Mouse (Mus musculus) cerebellum, postnatal 25 days (tissue): Measurements from ENCODE around the gene Dnah8.
A peak's percentile ranks its signal among the peaks of the same experiment; 100 is the strongest.

Source experiments
- DNase-seq, 2 experiments: peaks; one replicate each; pipeline ENCODE4 v3.0.0; 2021; ENCODE audit warnings: mixed read lengths in 2 of 2

The Dnah8 gene

GRCm38 (mm10) chr17:30663170-30663569, 39.0 kb downstream of the Dnah8 start:
- DNase-seq: no peak

GRCm38 (mm10) chr17:30664856-30665255, 40.7 kb downstream of the Dnah8 start:
- DNase-seq: no peak

- no peak for DNase-seq
Measured at GRCm38 (mm10) chr17:30672556-30672955, 48.4 kb downstream of the Dnah8 start.

GRCm38 (mm10) chr17:30673023-30673422, 48.9 kb downstream of the Dnah8 start:
- no peak for DNase-seq

DNA sequence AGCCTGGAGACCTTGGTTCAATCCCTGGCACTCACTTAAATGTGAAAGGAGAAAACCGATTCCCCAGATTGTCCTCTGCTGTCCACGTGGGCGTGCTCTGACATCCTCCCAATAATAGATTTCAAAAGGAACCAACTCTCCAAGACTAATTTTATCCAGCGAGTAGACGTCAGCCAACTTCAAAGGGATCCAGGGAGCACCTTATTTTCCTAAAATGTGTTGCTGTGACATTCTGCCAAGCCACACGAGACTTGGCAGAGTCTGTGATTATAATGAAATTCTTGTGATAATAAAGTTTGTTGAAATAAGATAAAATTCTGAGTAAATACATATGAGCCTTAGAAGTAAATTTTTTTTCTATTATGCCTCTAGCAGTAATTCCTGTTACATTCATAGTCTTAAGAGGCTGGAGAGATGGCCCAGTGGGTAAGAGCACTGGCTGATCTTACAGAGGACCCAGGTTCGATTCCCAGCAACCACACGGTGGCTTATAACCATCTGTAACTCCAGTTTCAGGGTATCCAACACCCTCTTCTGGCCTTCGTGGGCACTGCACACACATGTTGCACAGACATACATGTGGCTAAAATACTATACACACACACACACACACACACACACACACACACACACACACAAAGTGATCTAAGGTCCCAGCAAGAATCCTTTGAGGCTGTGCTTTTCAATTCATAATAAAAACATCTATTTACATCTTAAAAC, 51.0 kb downstream of the Dnah8 start:
- no peak for DNase-seq

- no peak for DNase-seq
Measured at GRCm38 (mm10) chr17:30678523-30678922, 54.4 kb downstream of the Dnah8 start.

DNA sequence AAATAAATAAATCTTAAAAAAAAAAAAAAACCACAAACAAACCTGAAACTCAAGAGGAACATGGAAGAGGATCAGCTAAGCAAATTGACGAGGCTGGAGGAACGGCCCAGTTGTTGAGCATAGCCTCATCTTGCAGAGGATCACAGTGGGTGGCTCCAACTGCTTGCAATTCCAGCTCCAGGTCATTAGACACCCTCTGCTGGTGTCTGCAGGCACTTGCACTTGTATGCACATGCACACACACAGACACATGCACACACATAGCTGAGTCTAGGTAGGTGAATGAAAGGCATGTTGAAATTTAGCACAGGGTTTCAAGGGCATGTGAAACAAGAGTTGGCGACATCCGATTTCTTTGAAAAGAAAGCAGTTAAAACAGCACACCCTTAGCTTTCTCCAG, 55.5 kb downstream of the Dnah8 start:
- DNase-seq: no peak

DNA sequence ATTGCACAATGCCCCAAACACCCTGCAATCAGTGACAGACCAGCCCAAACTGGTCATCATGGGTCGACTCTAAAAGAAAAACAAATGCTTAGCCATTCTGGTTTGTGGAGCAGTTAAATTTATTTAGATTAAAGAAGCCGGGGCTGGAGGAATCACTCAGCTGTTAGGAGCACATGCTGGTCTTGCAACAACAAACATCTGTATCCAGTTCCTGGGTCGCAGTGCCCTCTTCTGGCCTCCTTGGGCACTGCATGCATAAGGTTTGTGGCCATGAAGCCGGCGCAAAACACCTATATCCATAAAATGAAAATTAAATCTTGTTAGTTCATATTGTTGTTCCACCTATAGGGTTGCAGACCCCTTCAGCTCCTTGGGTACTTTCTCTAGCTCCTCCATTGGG, 57.5 kb downstream of the Dnah8 start:
- DNase-seq: peak; percentile 20 to 53

- DNase-seq: peak; percentile 47 to 58
Measured at GRCm38 (mm10) chr17:30690181-30690580, 66.0 kb downstream of the Dnah8 start.

DNA sequence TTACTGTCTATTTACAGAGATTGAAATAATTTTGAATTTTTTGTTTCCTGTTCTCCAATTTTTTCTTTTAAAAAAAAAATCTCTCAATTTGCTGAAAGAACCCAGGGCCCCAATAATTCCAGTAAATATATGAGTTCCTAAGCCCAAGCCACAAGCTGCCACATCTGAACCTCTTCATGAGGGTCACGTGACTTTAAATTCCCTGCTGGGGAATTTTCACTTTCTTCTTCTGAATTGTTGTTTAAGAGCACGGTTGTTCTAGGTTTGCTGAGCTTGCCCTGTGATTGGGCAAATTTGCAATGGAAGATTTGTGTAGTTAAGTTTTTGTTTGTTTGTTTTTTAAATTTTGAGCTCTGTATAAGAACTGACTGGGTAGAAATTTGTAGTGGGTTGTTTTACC, 67.3 kb downstream of the Dnah8 start:
- no peak for DNase-seq

GRCm38 (mm10) chr17:30694281-30694680, 70.1 kb downstream of the Dnah8 start:
- no peak for DNase-seq

GRCm38 (mm10) chr17:30714732-30715131, 90.6 kb downstream of the Dnah8 start:
- peak in 1 of 2 experiments; percentile 25 for DNase-seq

- DNase-seq: no peak
Measured at GRCm38 (mm10) chr17:30718197-30718596, 94.0 kb downstream of the Dnah8 start.

DNA sequence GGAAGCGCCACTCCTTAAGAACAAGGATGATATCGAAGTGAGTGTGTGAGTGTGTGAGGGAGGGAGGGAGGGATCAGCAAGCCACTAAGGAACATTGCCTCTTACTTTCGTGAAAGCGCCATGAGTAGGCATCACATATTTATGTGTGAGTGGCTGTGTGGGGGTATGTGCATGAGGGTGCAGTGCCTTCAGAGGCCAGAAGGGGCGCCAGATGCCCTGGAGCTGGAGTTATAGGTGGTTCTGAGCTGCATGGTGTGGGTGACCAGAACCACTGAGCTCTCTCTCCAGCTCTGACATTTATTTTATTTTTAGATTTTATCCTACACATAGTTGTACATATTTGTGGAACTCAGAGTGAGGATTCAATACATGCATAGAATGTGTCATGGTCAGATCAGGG, 94.9 kb downstream of the Dnah8 start:
- no peak for DNase-seq

- no peak for DNase-seq
Measured at GRCm38 (mm10) chr17:30727788-30728187, 103.6 kb downstream of the Dnah8 start.

DNA sequence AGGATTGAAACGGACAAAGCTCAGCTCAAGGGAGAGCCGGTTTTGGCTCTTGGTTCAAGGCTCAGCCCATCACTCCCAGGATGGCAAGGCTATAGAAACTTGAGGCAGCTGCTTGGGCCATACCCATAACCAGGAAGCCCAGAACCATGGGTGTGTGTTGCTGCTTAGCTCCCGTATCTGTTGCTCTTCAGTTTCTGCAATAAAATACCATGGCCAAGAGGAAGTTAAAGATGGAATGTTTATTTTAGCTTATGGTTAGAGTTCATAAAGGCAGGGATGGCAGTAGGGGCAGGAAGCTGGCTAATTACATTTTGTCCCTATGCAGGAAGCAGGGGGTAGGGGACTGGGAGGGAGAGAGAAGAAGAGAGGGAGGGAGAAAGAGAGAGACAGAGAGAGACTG, 108.6 kb downstream of the Dnah8 start:
- no peak for DNase-seq

DNA sequence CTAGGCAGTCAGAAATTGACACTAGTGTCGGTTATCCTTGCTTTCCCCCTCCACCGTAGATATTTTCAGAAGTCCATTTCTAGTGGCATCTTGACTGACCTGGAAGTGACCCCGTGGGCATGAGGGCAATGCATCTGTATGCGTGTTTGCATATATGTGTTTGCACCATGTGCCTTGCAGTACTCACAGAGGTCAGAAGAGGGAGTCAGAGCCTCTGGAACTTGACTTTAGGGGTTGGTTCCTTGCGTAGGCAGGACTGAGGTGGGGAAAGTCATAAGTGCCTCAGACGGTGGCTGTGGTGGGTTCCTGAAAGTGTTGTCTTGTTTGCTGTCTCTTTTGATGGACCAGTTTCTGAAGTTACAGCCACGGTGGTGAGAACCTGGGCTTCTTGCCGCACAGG, 110.6 kb downstream of the Dnah8 start:
- DNase-seq: no peak

DNA sequence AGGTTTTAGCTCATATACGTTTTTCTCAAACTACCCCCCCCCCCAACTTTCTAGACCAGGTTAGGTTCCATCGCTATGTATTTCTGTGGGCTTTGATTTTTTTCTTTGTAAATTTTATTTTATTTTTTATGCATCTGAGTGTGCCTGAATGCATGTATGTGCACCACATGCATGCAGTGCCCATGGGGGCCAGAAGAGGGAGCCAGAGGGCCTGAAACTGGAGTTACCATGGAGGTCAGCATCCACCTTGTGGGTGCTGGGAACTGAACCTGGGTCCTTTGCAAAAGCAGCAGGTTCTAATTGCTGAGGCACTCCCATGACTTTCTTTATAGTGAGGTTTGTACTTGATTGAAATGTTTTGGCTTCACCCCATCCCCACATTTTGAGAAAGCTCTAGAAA, 111.3 kb downstream of the Dnah8 start:
- DNase-seq: no peak

GRCm38 (mm10) chr17:30737797-30738196, 113.6 kb downstream of the Dnah8 start:
- DNase-seq: peak; percentile 69 to 83

- DNase-seq: no peak
Measured at GRCm38 (mm10) chr17:30739769-30740168, 115.6 kb downstream of the Dnah8 start.

GRCm38 (mm10) chr17:30743947-30744346, 119.8 kb downstream of the Dnah8 start:
- no peak for DNase-seq

- peak; percentile 72 to 82 for DNase-seq
Measured at GRCm38 (mm10) chr17:30746056-30747024, 122.2 kb downstream of the Dnah8 start.

DNA sequence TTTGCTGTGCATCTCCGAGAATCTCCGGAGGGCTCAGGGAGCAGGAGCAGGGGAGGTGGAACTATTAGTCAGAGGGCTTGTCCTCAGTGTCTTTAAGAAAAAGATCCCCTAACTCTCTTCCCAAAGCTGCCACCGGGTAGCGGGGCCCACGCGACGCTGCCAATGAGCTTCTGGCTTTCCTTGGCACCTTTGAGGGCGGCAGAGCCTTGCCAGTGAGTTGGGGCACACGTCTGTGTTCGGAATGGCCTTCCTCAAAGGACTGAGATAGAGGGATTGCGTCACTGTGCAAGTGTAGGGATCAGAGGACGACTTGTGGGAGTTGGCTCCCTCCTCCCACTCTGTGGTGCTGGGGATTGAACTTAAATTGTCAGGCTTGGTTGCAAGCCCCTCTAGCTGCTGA, 125.2 kb downstream of the Dnah8 start:
- DNase-seq: no peak

- DNase-seq: no peak
Measured at GRCm38 (mm10) chr17:30750269-30750668, 126.1 kb downstream of the Dnah8 start.
